Mouse (Mus musculus): ENCODE data around the gene Irgm1. TPM values are rescaled to one million over a fixed set of nuclear protein-coding genes. Genes with fewer than 3 reads are reported as not detected.
A peak's percentile ranks its signal among the peaks of the same experiment; 100 is the strongest.
"Not testable (repeated sequence)": the region's sequence is repeated elsewhere in the genome, so short reads cannot be mapped to it uniquely, and the experiment has no call there.

Irgm1 gene
- total RNA-seq, 2 experiments from 2014 or later: 4.2 to 5.2 TPM

- DNase-seq (ENCODE audit: low spot score in 2 of 2): peak; percentile 92 to 95
Observed at GRCm38 (mm10) chr11:48833731-48834639, 37.5 kb downstream of the Irgm1 start.

GRCm38 (mm10) chr11:48833078-48833730 lies 38.3 kb downstream of the Irgm1 start:
- no peak for DNase-seq (ENCODE audit: low spot score in 2 of 2)

- DNase-seq (ENCODE audit: low spot score in 2 of 2): no peak
Observed at GRCm38 (mm10) chr11:48831273-48831672, 40.2 kb downstream of the Irgm1 start.

GRCm38 (mm10) chr11:48830279-48830678 lies 41.2 kb downstream of the Irgm1 start:
- no peak for DNase-seq (ENCODE audit: low spot score in 2 of 2)

- no peak for DNase-seq (ENCODE audit: low spot score in 2 of 2)
Observed at GRCm38 (mm10) chr11:48827926-48828325, 43.6 kb downstream of the Irgm1 start.

- DNase-seq (ENCODE audit: low spot score in 2 of 2): no peak
Observed at GRCm38 (mm10) chr11:48826752-48827096, 44.8 kb downstream of the Irgm1 start.

GRCm38 (mm10) chr11:48825979-48826751 lies 45.3 kb downstream of the Irgm1 start, which contains the start of the genes Trim7 and Gm12184:
Gene Trim7 (plus strand): TSS chr11:48826140.
Gene Gm12184 (minus strand): TSS chr11:48826655.
- not testable (repeated sequence) for DNase-seq (ENCODE audit: low spot score in 2 of 2)

GRCm38 (mm10) chr11:48824311-48824830 lies 47.1 kb downstream of the Irgm1 start:
- no peak for DNase-seq (ENCODE audit: low spot score in 2 of 2)

GRCm38 (mm10) chr11:48823536-48823972 lies 47.9 kb downstream of the Irgm1 start:
- DNase-seq (ENCODE audit: low spot score in 2 of 2): no peak

- DNase-seq (ENCODE audit: low spot score in 2 of 2): no peak
Observed at GRCm38 (mm10) chr11:48822768-48823512, 48.5 kb downstream of the Irgm1 start.

- DNase-seq (ENCODE audit: low spot score in 2 of 2): not testable (repeated sequence)
Observed at GRCm38 (mm10) chr11:48821299-48821698, 50.2 kb downstream of the Irgm1 start.

GRCm38 (mm10) chr11:48820308-48820674 lies 51.2 kb downstream of the Irgm1 start:
- DNase-seq (ENCODE audit: low spot score in 2 of 2): no peak

GRCm38 (mm10) chr11:48819614-48820307 lies 51.7 kb downstream of the Irgm1 start:
- no peak for DNase-seq (ENCODE audit: low spot score in 2 of 2)

GRCm38 (mm10) chr11:48818346-48818745 lies 53.1 kb downstream of the Irgm1 start:
- peak; percentile 77 to 93 for DNase-seq (ENCODE audit: low spot score in 2 of 2)

GRCm38 (mm10) chr11:48817794-48818193 lies 53.7 kb downstream of the Irgm1 start:
- DNase-seq (ENCODE audit: low spot score in 2 of 2): no peak

GRCm38 (mm10) chr11:48816800-48817665 lies 54.5 kb downstream of the Irgm1 start, which contains the start of gene Trim41:
Gene Trim41 (minus strand): TSS chr11:48817353.
- DNase-seq (ENCODE audit: low spot score in 2 of 2): peak; percentile 99 to 100

GRCm38 (mm10) chr11:48816281-48816781 lies 55.2 kb downstream of the Irgm1 start:
- no peak for DNase-seq (ENCODE audit: low spot score in 2 of 2)

GRCm38 (mm10) chr11:48815851-48816250 lies 55.6 kb downstream of the Irgm1 start:
- no peak for DNase-seq (ENCODE audit: low spot score in 2 of 2)

GRCm38 (mm10) chr11:48813782-48814181 lies 57.7 kb downstream of the Irgm1 start:
- DNase-seq (ENCODE audit: low spot score in 2 of 2): no peak
